Mouse (Mus musculus): ENCODE data around the gene Elane. TPM values are rescaled to one million over a fixed set of nuclear protein-coding genes. Genes with fewer than 3 reads are reported as not detected.

Elane gene
- total and polyA plus RNA-seq, 2 experiments from 2014 or later, result not detected

DNA sequence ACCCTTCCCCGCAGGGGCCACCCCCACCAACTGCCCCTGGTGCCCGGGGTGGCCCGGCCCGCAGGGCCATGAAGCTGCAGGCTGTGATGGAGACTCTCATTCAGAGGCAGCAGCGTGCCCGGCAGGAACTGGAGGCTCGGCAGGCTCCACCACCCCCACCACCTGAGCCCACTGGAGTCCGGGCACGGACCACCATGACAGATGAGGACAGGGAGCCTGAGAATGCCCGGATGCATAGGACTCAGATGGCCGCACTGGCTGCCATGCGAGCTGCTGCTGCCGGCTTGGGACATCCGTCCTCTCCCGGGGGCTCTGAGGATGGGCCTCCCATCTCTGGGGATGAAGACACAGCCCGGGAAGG is 44.8 kb downstream of the Elane start:
- no peak overlapping the region for H3K4me2 ChIP-seq (ENCODE audit: low read depth)

DNA sequence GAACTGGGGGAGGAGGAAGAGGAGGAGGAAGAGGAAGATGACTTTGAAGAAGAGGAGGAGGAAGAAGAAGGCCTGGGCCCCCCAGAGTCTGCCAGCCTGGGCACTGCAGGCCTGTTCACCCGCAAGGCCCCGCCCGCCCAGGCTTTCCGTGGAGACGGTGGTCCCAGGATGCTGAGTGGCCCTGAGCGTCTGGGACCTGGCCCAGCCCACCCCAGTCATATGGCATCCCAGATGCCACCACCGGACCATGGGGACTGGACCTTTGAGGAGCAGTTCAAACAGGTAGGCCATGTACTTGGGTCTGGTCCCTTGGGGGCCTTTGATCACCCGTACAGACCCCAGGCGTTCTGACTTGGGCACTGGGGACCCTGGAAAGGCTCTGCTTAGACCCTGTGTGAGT is 45.8 kb downstream of the Elane start:
- no peak for TF ChIP-seq CTCF (IDR thresholded peaks at IDR 0.05; ENCODE audit: low read depth)
- peaks cover 13% of the 10 kb centered on the region; the same call in 1 of the 2 replicates for H3K36me3 ChIP-seq (ENCODE audit: insufficient read depth)

More for the DNA sequence above, 44.8 kb downstream of the Elane start:
- DNase-seq (no peak), ATAC-seq (no peak)
- Histone ChIP-seq H3K9ac (no peak overlapping the region), H3K27me3 (ENCODE audit: insufficient read depth, low read length) (no peaks in the 10 kb centered on the region), H3K4me1 (ENCODE audit: insufficient read depth) (peaks cover 8% of the 10 kb centered on the region; the same call in 1 of the 2 replicates), H3K9me3 (ENCODE audit: low read length) (no peaks in the 10 kb centered on the region), H3K4me3 (ENCODE audit: low read depth, low read length) (no peak overlapping the region), H3K27ac (ENCODE audit: low read depth, low read length) (no peak overlapping the region), H3K36me3 (ENCODE audit: insufficient read depth) (peaks cover 13% of the 10 kb centered on the region; the same call in 1 of the 2 replicates)
- 87% methylated on average over 16 of the region's 16 CpGs for WGBS
- TF ChIP-seq CTCF (IDR thresholded peaks at IDR 0.05; ENCODE audit: low read depth), result no peak

DNA sequence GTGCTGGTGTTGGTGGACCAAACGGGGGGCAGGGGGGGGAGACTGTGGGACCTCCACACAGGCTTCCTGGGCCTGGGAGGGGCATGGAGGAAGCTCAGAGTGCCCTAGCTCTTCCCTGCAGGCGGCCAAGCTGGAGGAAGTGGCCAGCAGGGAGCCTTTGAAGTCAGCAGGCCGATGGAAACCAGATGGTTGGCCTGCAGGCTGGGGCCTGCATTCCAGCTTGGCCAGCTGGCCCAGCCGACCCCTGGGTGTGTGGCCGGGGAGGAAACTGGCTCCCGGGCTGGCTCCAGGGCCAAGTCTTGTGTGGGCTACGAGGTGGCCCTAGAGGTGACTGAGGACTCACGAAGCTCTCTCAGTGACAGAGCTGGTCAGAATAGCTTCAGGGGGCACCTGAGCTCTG is 46.7 kb downstream of the Elane start:
- H3K4me1 ChIP-seq (ENCODE audit: insufficient read depth), result peaks cover 8% of the 10 kb centered on the region; the same call in 1 of the 2 replicates
- peaks cover 13% of the 10 kb centered on the region; the same call in 1 of the 2 replicates for H3K36me3 ChIP-seq (ENCODE audit: insufficient read depth)
- no peaks in the 10 kb centered on the region for H3K9me3 ChIP-seq (ENCODE audit: low read length)
- DNase-seq (no peak), ATAC-seq (no peak)
- WGBS, result 36% methylated on average over 8 of the region's 8 CpGs
- no peak overlapping the region for H3K4me2 ChIP-seq (ENCODE audit: low read depth)
- no peak for TF ChIP-seq CTCF (IDR thresholded peaks at IDR 0.05; ENCODE audit: low read depth)
- H3K9ac ChIP-seq, result no peak overlapping the region
- H3K4me3 ChIP-seq (ENCODE audit: low read depth, low read length), result no peak overlapping the region
- H3K27ac ChIP-seq (ENCODE audit: low read depth, low read length), result 0 out of 2 replicates have a peak overlapping the region, but pooled peaks have one; percentile 21
- H3K27me3 ChIP-seq (ENCODE audit: insufficient read depth, low read length), result no peaks in the 10 kb centered on the region

More for the DNA sequence above, 45.8 kb downstream of the Elane start:
- peaks cover 8% of the 10 kb centered on the region; the same call in 1 of the 2 replicates for H3K4me1 ChIP-seq (ENCODE audit: insufficient read depth)
- WGBS, result 77% methylated on average over 9 of the region's 9 CpGs
- H3K27ac ChIP-seq (ENCODE audit: low read depth, low read length), result no peak overlapping the region
- H3K4me2 ChIP-seq (ENCODE audit: low read depth), result no peak overlapping the region
- no peak for ATAC-seq
- no peak for DNase-seq
- H3K4me3 ChIP-seq (ENCODE audit: low read depth, low read length), result no peak overlapping the region
- H3K27me3 ChIP-seq (ENCODE audit: insufficient read depth, low read length), result no peaks in the 10 kb centered on the region
- no peak overlapping the region for H3K9ac ChIP-seq
- H3K9me3 ChIP-seq (ENCODE audit: low read length), result no peaks in the 10 kb centered on the region

DNA sequence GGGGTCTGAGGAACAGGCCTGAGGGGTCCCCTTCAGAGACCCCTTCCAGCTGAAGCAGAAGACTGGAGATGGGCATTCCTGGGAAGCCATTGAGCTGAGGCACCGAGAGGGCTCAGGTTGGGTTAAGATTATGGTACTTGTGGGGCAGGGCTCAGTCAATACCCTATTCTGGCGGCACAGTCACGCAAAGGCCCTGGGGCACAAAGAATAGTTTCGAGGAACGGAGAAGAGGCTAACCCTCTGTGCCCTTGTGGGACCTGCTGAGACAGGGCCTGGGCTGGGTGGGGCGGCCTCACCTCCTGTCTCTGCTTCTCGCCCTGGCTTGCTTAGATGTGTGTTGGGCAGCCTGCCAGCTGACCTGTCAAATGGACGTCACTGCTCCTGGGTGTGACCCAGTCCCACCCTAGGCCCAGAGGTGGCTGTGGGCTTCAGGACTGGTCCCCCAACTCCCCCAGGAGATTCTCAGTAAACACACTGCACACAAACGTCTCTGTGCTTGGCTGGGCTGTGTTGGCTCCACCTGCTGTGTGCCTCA is 47.2 kb downstream of the Elane start:
- Histone ChIP-seq H3K9me3 (ENCODE audit: low read length) (no peaks in the 10 kb centered on the region), H3K9ac (no peak overlapping the region), H3K27ac (ENCODE audit: low read depth, low read length) (no peak overlapping the region), H3K27me3 (ENCODE audit: insufficient read depth, low read length) (no peaks in the 10 kb centered on the region), H3K4me3 (ENCODE audit: low read depth, low read length) (no peak overlapping the region), H3K4me1 (ENCODE audit: insufficient read depth) (peaks cover 8% of the 10 kb centered on the region; the same call in 1 of the 2 replicates), H3K36me3 (ENCODE audit: insufficient read depth) (peaks cover 13% of the 10 kb centered on the region; the same call in 1 of the 2 replicates), H3K4me2 (ENCODE audit: low read depth) (no peak overlapping the region)
- DNase-seq, result no peak
- WGBS, result 65% methylated on average over 9 of the region's 9 CpGs
- no peak for ATAC-seq
- no peak for TF ChIP-seq CTCF (IDR thresholded peaks at IDR 0.05; ENCODE audit: low read depth)

DNA sequence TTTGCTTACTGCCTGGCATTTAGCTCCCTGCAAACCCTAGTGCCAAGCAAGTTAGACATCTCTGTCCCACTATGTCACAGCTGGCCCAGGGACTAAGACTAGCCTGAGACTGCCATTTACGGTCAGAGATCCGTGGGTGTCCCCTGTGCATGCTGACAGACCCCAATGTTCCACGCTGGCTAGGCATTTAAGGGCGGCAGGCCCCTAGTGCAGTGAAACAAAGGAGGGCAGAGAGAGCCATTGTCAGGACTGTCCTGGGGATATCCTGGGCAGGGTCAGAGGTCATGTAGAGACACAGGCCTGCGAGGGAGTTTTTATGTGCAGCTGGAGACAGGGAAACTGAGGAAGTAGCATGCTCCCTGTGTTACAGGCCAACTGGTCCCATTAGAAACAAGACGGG is 47.8 kb downstream of the Elane start:
- no peak overlapping the region for H3K9ac ChIP-seq
- H3K27ac ChIP-seq (ENCODE audit: low read depth, low read length), result no peak overlapping the region
- no peak overlapping the region for H3K4me2 ChIP-seq (ENCODE audit: low read depth)

DNA sequence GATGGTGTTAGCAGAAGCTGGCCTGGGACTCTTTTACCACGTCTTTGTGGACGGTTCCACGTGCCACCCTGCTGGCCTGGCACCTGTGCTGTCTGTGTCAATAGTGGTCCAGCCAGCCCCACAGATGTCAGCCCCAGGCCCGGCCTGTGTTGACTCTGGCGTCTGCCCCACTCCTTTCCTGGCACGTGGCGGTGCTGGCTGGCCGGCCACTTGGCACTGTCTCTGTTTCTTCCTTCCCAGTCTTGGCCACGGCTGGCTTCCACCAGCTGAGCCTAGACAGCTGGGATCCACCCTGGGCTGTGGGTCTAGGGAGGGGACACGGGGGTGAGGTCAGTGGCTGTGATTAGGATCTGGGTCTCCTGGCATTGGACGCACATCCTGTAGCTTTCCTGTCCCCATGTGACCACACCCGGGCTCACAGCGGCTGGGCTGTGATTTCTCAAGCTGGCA is 48.2 kb downstream of the Elane start:
- H3K36me3 ChIP-seq (ENCODE audit: insufficient read depth), result peaks cover 13% of the 10 kb centered on the region; the same call in 1 of the 2 replicates
- no peak overlapping the region for H3K4me3 ChIP-seq (ENCODE audit: low read depth, low read length)
- H3K9me3 ChIP-seq (ENCODE audit: low read length), result no peaks in the 10 kb centered on the region
- 0 out of 2 replicates have a peak overlapping the region, but pooled peaks have one; percentile 15 for H3K27ac ChIP-seq (ENCODE audit: low read depth, low read length)
- peak; percentile 60 for DNase-seq
- TF ChIP-seq CTCF (IDR thresholded peaks at IDR 0.05; ENCODE audit: low read depth), result no peak
- ATAC-seq, result peak; percentile 75
- H3K27me3 ChIP-seq (ENCODE audit: insufficient read depth, low read length), result no peaks in the 10 kb centered on the region
- WGBS, result 42% methylated on average over 13 of the region's 13 CpGs
- H3K4me1 ChIP-seq (ENCODE audit: insufficient read depth), result 0 out of 2 replicates have a peak, but pooled peaks cover 4% of the 10 kb centered on the region
- H3K9ac ChIP-seq, result no peak overlapping the region
- no peak overlapping the region for H3K4me2 ChIP-seq (ENCODE audit: low read depth)

More for the DNA sequence above, 47.8 kb downstream of the Elane start:
- H3K4me3 ChIP-seq (ENCODE audit: low read depth, low read length), result no peak overlapping the region
- ATAC-seq, result no peak
- H3K27me3 ChIP-seq (ENCODE audit: insufficient read depth, low read length), result no peaks in the 10 kb centered on the region
- H3K36me3 ChIP-seq (ENCODE audit: insufficient read depth), result peaks cover 13% of the 10 kb centered on the region; the same call in 1 of the 2 replicates
- no peak for TF ChIP-seq CTCF (IDR thresholded peaks at IDR 0.05; ENCODE audit: low read depth)
- DNase-seq, result no peak
- 41% methylated on average over 6 of the region's 6 CpGs for WGBS
- no peaks in the 10 kb centered on the region for H3K9me3 ChIP-seq (ENCODE audit: low read length)
- peaks cover 6% of the 10 kb centered on the region; the same call in 1 of the 2 replicates for H3K4me1 ChIP-seq (ENCODE audit: insufficient read depth)

DNA sequence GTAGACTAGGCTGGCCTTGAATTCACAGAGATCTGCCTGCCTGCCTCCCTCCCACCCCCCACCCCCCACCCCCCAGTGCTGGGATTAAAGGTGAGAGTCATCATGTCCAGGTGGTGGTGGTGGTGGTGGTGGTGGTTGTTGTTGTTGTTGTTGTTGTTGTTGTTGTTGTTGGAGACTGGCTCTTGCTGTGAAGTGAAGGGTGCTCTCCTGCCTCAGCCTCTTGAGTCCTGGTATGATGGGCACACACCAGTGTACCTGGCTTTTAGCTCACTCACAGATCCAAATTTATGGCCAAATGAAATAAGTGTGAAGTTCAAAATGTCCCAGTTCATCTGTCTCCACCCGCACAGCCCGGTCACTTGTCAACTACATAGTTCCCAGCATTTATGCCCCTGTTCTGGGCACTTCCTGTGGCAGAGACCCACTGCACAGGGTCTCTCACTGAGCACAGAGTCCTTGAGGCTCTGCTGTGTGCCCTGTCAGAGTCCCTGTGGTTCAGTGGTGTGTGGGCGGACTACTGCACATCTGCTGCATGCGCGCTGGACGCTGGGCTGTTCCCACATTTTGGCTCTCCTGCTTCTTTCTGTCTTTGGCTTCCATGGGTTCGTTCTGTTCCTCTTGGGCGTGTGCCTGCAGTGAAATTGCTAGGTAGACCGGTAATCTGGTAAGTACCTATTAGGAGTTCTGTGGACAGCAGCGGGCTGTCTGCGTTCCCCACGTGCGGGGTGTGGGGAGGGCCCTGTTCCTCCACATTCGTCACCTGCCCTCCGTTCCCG is 48.9 kb downstream of the Elane start:
- Histone ChIP-seq H3K36me3 (ENCODE audit: insufficient read depth) (peaks cover 13% of the 10 kb centered on the region; the same call in 1 of the 2 replicates), H3K9me3 (ENCODE audit: low read length) (no peaks in the 10 kb centered on the region), H3K27me3 (ENCODE audit: insufficient read depth, low read length) (no peaks in the 10 kb centered on the region), H3K27ac (ENCODE audit: low read depth, low read length) (no peak overlapping the region), H3K4me2 (ENCODE audit: low read depth) (no peak overlapping the region), H3K4me1 (ENCODE audit: insufficient read depth) (no peaks in the 10 kb centered on the region), H3K9ac (no peak overlapping the region), H3K4me3 (ENCODE audit: low read depth, low read length) (no peak overlapping the region)
- ATAC-seq (no peak), DNase-seq (no peak)
- no peak for TF ChIP-seq CTCF (IDR thresholded peaks at IDR 0.05; ENCODE audit: low read depth)
- WGBS, result 82% methylated on average over 16 of the region's 16 CpGs
